Mouse (Mus musculus): ENCODE data around the gene Fxyd1.

GRCm38 (mm10) chr7:31055354-31055824, 1.6 kb downstream of the Fxyd1 start:
- TF ChIP-seq POLR2A (IDR thresholded peaks at IDR 0.05; ENCODE audit: extremely low read depth, insufficient read depth, low read length) (no peak), CTCF (IDR thresholded peaks at IDR 0.05; ENCODE audit: low read depth, low read length) (no peak)
